Mouse (Mus musculus) liver, embryonic 14.5 days (tissue): ENCODE measurements around the gene BC016579. TPM values are rescaled to one million over a fixed set of nuclear protein-coding genes. Genes with fewer than 3 reads are reported as not detected.

Experiments used
- ATAC-seq: fragments of 200-750 bp; cut with Nextera tagmentation; 2 replicates; pipeline ENCODE4 v1.8.0; 2017; ENCODE audit warnings: moderate number of reproducible peaks, mild to moderate bottlenecking, moderate library complexity; ENCODE audit not compliant: insufficient read depth
- DNase-seq, 3 experiments: peaks; one replicate each; pipeline ENCODE4 v3.0.0-alpha.2; 2012 to 2013; ENCODE audit warnings: low read depth in 3 of 3, low spot score in 3 of 3
- H3K27ac ChIP-seq: fragments of 300-500 bp; sonication (generic); 2 replicates; pipeline ENCODE4 v1.5.1; 2014; ENCODE audit warnings: moderate library complexity, mild to moderate bottlenecking, control low read depth, inconsistent platforms
- H3K27me3 ChIP-seq: fragments of 300-500 bp; sonication (generic); 2 replicates; pipeline ENCODE4 v1.6.1; 2014; ENCODE audit warnings: mild to moderate bottlenecking, low read length, moderate library complexity; ENCODE audit not compliant: control insufficient read depth, insufficient read depth
- H3K36me3 ChIP-seq: fragments of 300-500 bp; sonication (generic); replicated peaks from 2 replicates; pipeline ENCODE4 v1.6.1; 2014; ENCODE audit warnings: low read depth; ENCODE audit not compliant: control insufficient read depth, insufficient read depth
- H3K4me1 ChIP-seq, 2 experiments: fragments of 200-500 bp in 1 of 2; fragments of 300-500 bp in 1 of 2; sonication (generic) in 1 of 2; replicated peaks; 2 replicates each; pipeline ENCODE4 v1.6.1; 2012 to 2014; ENCODE audit warnings: antibody characterized with exemption in 1 of 2, inconsistent platforms in 1 of 2, low read length in 1 of 2; ENCODE audit not compliant: control insufficient read depth in 2 of 2, insufficient read depth in 2 of 2
- H3K4me2 ChIP-seq: fragments of 300-500 bp; sonication (generic); 2 replicates; pipeline ENCODE4 v1.6.1; 2014; ENCODE audit warnings: low read depth, mild to moderate bottlenecking, control low read depth, moderate library complexity
- H3K4me3 ChIP-seq, 2 experiments: fragments of 200-500 bp in 1 of 2; fragments of 300-500 bp in 1 of 2; sonication (generic) in 1 of 2; 2 replicates each; pipeline ENCODE4 v1.5.1; 2012 to 2014; ENCODE audit warnings: low read depth in 2 of 2, low read length in 2 of 2, mild to moderate bottlenecking in 2 of 2, control low read depth in 1 of 2, inconsistent platforms in 1 of 2, moderate library complexity in 1 of 2; ENCODE audit not compliant: insufficient read depth in 1 of 2
- H3K9ac ChIP-seq: fragments of 300-500 bp; sonication (generic); replicated peaks from 2 replicates; pipeline ENCODE4 v1.6.1; 2014; ENCODE audit warnings: mild to moderate bottlenecking, control low read depth, moderate library complexity
- H3K9me3 ChIP-seq: fragments of 300-500 bp; sonication (generic); 2 replicates; pipeline ENCODE4 v1.6.1; 2016; ENCODE audit warnings: low read length, mixed read lengths; ENCODE audit not compliant: control insufficient read depth
- CTCF ChIP-seq: IDR thresholded peaks from 2 replicates; pipeline ENCODE4 v1.5.1; 2016; ENCODE audit warnings: antibody characterized with exemption, low read depth, control low read depth
- EP300 ChIP-seq: IDR thresholded peaks from 2 replicates; pipeline ENCODE4 v1.6.1; 2016; ENCODE audit warnings: antibody characterized with exemption, low read depth
- WGBS: fragments of 180-500 bp; shearing (Covaris S2); extraction: QIAGEN DNeasy Blood & Tissue Kit; methylation state at CpG from one replicate; pipeline ENCODE4 v1.1.7; 2014; ENCODE audit not compliant: insufficient replicate concordance; 5-methylcytosine and 5-hydroxymethylcytosine counted together
- polyA plus RNA-seq, 2 experiments: library from polyadenylated mRNA; depleted of rRNA in 1 of 2; stranded (reverse) in 1 of 2; unstranded in 1 of 2; fragments of >200 nt; fragmentation: Nextera tagmentation in 1 of 2; extraction: Ambion mirVana in 1 of 2; gene quantifications; 2 replicates each; pipeline versions ENCODE4 v1.2.1 to v1.2.3; 2012 to 2014

BC016579 gene
- polyA plus RNA-seq, 2 experiments, result 0.20 to 0.23 TPM

- DNase-seq, result no peak
Measured at GRCm38 (mm10) chr16:45632420-45632819, 21.4 kb downstream of the BC016579 start.

DNA sequence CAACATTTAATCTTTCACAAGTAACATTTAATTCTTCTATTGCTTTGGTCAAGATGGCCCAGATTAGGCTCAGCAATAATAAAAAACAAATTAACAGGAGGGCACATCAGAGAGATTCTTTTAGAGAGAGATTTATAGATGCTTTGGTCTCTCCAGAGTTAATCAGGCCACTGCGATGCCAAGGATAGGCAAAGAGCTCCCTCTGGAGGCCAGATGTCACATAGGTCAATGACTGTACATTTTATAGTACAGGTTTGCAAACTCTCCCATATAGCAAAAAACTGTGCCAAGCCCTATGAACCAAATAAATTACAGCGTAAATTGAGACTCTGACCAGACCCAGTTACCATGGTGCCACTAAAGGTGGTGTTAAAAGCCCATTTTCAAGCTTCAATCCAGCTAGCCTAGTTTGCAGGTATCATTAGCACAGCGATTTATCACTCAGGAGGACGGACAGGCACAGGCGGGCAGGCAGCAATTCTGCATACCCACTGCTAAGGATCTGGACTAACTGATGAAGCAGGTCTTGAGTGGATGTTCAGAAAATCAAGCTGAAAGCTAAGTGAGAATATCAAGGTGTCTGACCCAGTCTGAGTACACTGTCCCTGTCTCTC is 23.4 kb downstream of the BC016579 start:
- ATAC-seq (no peak), DNase-seq (peak in 1 of 3 experiments; percentile 13)
- 52% methylated on average over 5 of the region's 5 CpGs for WGBS
- no peak overlapping the region for H3K4me2 ChIP-seq
- H3K9me3 ChIP-seq, result no peaks in the 10 kb centered on the region
- H3K9ac ChIP-seq, result no peak overlapping the region
- no peaks in the 10 kb centered on the region for H3K36me3 ChIP-seq
- H3K27me3 ChIP-seq, result no peaks in the 10 kb centered on the region
- H3K4me3 ChIP-seq, result no peak overlapping the region
- no peak overlapping the region for H3K27ac ChIP-seq
- TF ChIP-seq EP300 (no peak), CTCF (peak; percentile 63)
- H3K4me1 ChIP-seq, result no peaks in the 10 kb centered on the region

More at GRCm38 (mm10) chr16:45632420-45632819, 21.4 kb downstream of the BC016579 start:
- H3K9me3 ChIP-seq, result no peaks in the 10 kb centered on the region
- no peak overlapping the region for H3K9ac ChIP-seq
- H3K36me3 ChIP-seq, result no peaks in the 10 kb centered on the region
- WGBS, result 76% methylated on average over 4 of the region's 4 CpGs
- no peaks in the 10 kb centered on the region for H3K27me3 ChIP-seq
- no peak overlapping the region for H3K4me2 ChIP-seq
- H3K4me3 ChIP-seq, result no peak overlapping the region
- no peaks in the 10 kb centered on the region for H3K4me1 ChIP-seq
- no peak for ATAC-seq
- no peak for TF ChIP-seq EP300
- no peak for TF ChIP-seq CTCF
- no peak overlapping the region for H3K27ac ChIP-seq

GRCm38 (mm10) chr16:45629497-45630105 is 24.3 kb downstream of the BC016579 start:
- H3K27me3 ChIP-seq, result no peaks in the 10 kb centered on the region
- no peak overlapping the region for H3K4me3 ChIP-seq
- no peak overlapping the region for H3K27ac ChIP-seq
- no peak overlapping the region for H3K9ac ChIP-seq
- H3K9me3 ChIP-seq, result no peaks in the 10 kb centered on the region
- no peaks in the 10 kb centered on the region for H3K36me3 ChIP-seq
- no peak overlapping the region for H3K4me2 ChIP-seq
- peaks cover 0 to 2% of the 10 kb centered on the region in 2 experiments; a peak in 1 of 4 replicates for H3K4me1 ChIP-seq
- no peak for DNase-seq
- TF ChIP-seq CTCF (no peak), EP300 (no peak)
- ATAC-seq, result no peak
- WGBS, result 63% methylated on average over 8 of the region's 8 CpGs

DNA sequence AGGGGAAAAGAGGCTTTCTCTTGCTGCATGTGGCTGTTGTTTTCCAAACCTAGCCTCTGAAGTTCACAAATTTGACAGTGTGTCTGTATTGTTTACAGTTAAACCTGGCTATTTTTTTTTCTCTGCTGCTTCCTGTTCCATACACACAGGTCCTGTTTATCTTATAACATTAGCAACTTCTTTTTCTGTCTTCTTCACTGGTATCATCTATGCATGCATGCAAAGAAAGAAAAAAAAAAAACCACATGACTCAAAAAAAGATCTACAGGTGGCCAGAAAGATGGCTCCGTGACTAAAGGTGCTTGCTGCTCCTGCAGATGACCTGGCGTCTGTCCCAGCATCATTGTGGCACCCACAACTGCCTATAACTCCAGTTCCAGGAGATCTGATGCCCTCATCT is 28.5 kb downstream of the BC016579 start:
- H3K4me1 ChIP-seq, result peaks cover 0 to 10% of the 10 kb centered on the region in 2 experiments; a peak in 3 of 4 replicates
- 34% methylated on average over 2 of the region's 2 CpGs for WGBS
- H3K27me3 ChIP-seq, result no peaks in the 10 kb centered on the region
- H3K27ac ChIP-seq, result no peak overlapping the region
- no peak for TF ChIP-seq EP300
- no peak for TF ChIP-seq CTCF
- ATAC-seq, result no peak
- H3K36me3 ChIP-seq, result no peaks in the 10 kb centered on the region
- H3K4me2 ChIP-seq, result no peak overlapping the region
- H3K9ac ChIP-seq, result no peak overlapping the region
- no peak overlapping the region for H3K4me3 ChIP-seq
- H3K9me3 ChIP-seq, result no peaks in the 10 kb centered on the region
- DNase-seq, result no peak

- Histone ChIP-seq H3K9me3 (no peaks in the 10 kb centered on the region), H3K36me3 (no peaks in the 10 kb centered on the region), H3K27ac (no peak overlapping the region), H3K4me1 (peaks cover 1 to 14% of the 10 kb centered on the region in 2 experiments), H3K9ac (no peak overlapping the region), H3K4me2 (no peak overlapping the region), H3K27me3 (no peaks in the 10 kb centered on the region), H3K4me3 (no peak overlapping the region)
- ATAC-seq (no peak), DNase-seq (no peak)
- TF ChIP-seq EP300 (no peak), CTCF (no peak)
- 13% methylated on average over 2 of the region's 2 CpGs for WGBS
Measured at GRCm38 (mm10) chr16:45624791-45625190, 29.1 kb downstream of the BC016579 start.
